In the genomic region with DNA sequence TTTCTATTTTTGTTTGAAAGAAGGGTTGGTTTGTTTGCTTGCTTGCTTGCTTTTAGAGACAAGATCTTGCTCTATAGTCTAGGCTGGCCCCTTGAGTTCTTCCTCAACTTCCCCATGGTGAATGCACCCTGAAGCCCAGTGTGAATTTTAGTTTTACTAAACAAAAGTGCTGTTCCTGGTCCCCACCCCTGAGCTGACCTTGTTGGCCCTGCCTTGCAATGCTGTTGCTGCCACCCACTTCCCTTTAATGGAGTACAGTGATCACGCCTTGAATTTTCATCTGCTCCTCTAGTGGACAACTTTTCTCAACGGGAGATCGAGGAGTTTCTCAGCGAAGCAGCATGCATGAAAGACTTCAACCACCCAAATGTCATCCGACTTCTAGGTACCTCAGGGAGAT, we compare ENCODE assay signal across 18 mouse cellular contexts.
"Had no signal": no experiment of that assay in that cellular context is flagged by ENCODE, and none has a peak within 500 bp of the region (broad histone marks: within the 10 kb centered on the region; RNA-seq: fewer than 3 reads in every experiment).

No protein-coding gene starts in this region.

- H3K27me3 ChIP-seq: intestine, embryonic 15.5 days; kidney, embryonic 15.5 days; limb, embryonic 15.5 days; liver, embryonic 13.5 days; neural tube, embryonic 13.5 days; stomach, embryonic 15.5 days had no signal

- H3K9ac ChIP-seq: intestine, embryonic 15.5 days; kidney, embryonic 15.5 days; limb, embryonic 15.5 days; liver, embryonic 13.5 days; neural tube, embryonic 13.5 days; stomach, embryonic 15.5 days had no signal

- H3K4me2 ChIP-seq: intestine, embryonic 15.5 days; kidney, embryonic 15.5 days; limb, embryonic 15.5 days; liver, embryonic 13.5 days; midbrain, embryonic 11.5 days; neural tube, embryonic 13.5 days; stomach, embryonic 15.5 days had no signal

- H3K36me3 ChIP-seq: intestine, embryonic 15.5 days; neural tube, embryonic 13.5 days; stomach, embryonic 15.5 days had no signal

- ATAC-seq: intestine, embryonic 15.5 days had no signal

- H3K4me3 ChIP-seq: intestine, embryonic 15.5 days; kidney, embryonic 15.5 days; limb, embryonic 15.5 days; liver, embryonic 13.5 days; myocyte; neural tube, embryonic 13.5 days; stomach, embryonic 15.5 days had no signal

- H3K9me3 ChIP-seq: intestine, embryonic 15.5 days; kidney, embryonic 15.5 days; limb, embryonic 15.5 days; liver, embryonic 13.5 days; neural tube, embryonic 13.5 days; stomach, embryonic 15.5 days had no signal

- DNase-seq: kidney, adult 11 months; kidney, adult 8-10 months; kidney, postnatal 10 days; kidney, postnatal 36 days; liver, embryonic 13.5 days; lung, adult 2 months; midbrain, embryonic 14.5 days; retina, postnatal 1 day; right cerebral cortex, postnatal 25 days; spleen, adult 18-20 months; thymus, postnatal 36 days had no signal

- H3K4me1 ChIP-seq: intestine, embryonic 15.5 days; kidney, embryonic 15.5 days; limb, embryonic 15.5 days; liver, embryonic 13.5 days; stomach, embryonic 15.5 days had no signal

- H3K27ac ChIP-seq: intestine, embryonic 15.5 days; kidney, embryonic 15.5 days; limb, embryonic 15.5 days; liver, embryonic 13.5 days; neural tube, embryonic 13.5 days; stomach, embryonic 15.5 days had no signal
